Mouse (Mus musculus) hindbrain, embryonic 11.5 days (tissue): ENCODE measurements at regions not wholly inside any gene's neighbourhood (a gene's known extent, or its start where the extent isn't known, plus 50 kb on each side); places are given as distances from the start of the nearest gene placed in this dataset.

Source experiments
- ATAC-seq: fragments of 200-750 bp; cut with Nextera tagmentation; 2 replicates; pipeline ENCODE4 v1.8.0; 2017; ENCODE audit warnings: mild to moderate bottlenecking, moderate TSS enrichment, moderate library complexity; ENCODE audit not compliant: low FRiP score
- DNase-seq: peaks from one replicate; pipeline ENCODE4 v3.0.0-alpha.2; 2015; ENCODE audit warnings: low spot score
- H3K27ac ChIP-seq: fragments of 300-500 bp; sonication (generic); 2 replicates; pipeline ENCODE4 v1.5.1; 2014; ENCODE audit warnings: mild to moderate bottlenecking, low read depth, low read length
- H3K27me3 ChIP-seq: fragments of 300-500 bp; sonication (generic); 2 replicates; pipeline ENCODE4 v1.6.1; 2014; ENCODE audit warnings: mild to moderate bottlenecking, low read length, moderate library complexity, mixed read lengths; ENCODE audit not compliant: control insufficient read depth, insufficient read depth
- H3K36me3 ChIP-seq: fragments of 300-500 bp; sonication (generic); 2 replicates; pipeline ENCODE4 v1.6.1; 2014; ENCODE audit warnings: mild to moderate bottlenecking, low read length, moderate library complexity, mixed read lengths; ENCODE audit not compliant: control insufficient read depth, insufficient read depth
- H3K4me1 ChIP-seq: fragments of 300-500 bp; sonication (generic); replicated peaks from 2 replicates; pipeline ENCODE4 v1.6.1; 2014; ENCODE audit warnings: low read length, mixed read lengths; ENCODE audit not compliant: control insufficient read depth, insufficient read depth
- H3K4me2 ChIP-seq: fragments of 300-500 bp; sonication (generic); replicated peaks from 2 replicates; pipeline ENCODE4 v1.6.1; 2014; ENCODE audit warnings: mild to moderate bottlenecking, low read depth, low read length
- H3K4me3 ChIP-seq: fragments of 300-500 bp; sonication (generic); 2 replicates; pipeline ENCODE4 v1.5.1; 2014; ENCODE audit warnings: low read depth, low read length
- H3K9ac ChIP-seq: fragments of 300-500 bp; sonication (generic); 2 replicates; pipeline ENCODE4 v1.6.1; 2014; ENCODE audit warnings: low read depth, low read length
- H3K9me3 ChIP-seq: fragments of 300-500 bp; sonication (generic); 2 replicates; pipeline ENCODE4 v1.6.1; 2016; ENCODE audit warnings: low read length; ENCODE audit not compliant: control insufficient read depth
- WGBS: fragments of 180-500 bp; shearing (Covaris S2); extraction: QIAGEN DNeasy Blood & Tissue Kit; methylation state at CpG from one replicate; pipeline ENCODE4 v1.1.7; 2014; 5-methylcytosine and 5-hydroxymethylcytosine counted together

DNA sequence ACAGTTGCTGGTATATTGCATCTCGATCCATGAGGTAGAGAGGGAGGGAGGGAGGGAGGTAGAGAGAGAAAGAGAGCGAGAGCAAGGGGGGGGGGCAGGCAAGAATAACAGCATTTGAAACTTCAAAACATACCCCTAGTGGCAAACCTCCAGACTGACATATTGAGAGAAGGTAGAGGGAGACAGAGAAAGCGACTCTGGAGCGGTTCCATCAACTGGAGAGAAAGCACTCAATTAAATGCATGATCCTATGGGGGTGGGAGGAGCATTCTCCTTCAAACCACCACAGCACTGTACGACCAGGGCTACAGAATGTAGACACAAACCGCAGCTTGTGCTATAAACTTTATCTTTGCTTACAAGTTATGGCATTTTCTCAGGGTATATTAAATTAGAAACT lies 345.7 kb upstream of the Klf12 start:
- Histone ChIP-seq H3K4me3 (no peak overlapping the region), H3K4me2 (no peak overlapping the region), H3K27ac (no peak overlapping the region), H3K9me3 (no peaks in the 10 kb centered on the region), H3K4me1 (no peaks in the 10 kb centered on the region), H3K9ac (no peak overlapping the region), H3K27me3 (no peaks in the 10 kb centered on the region), H3K36me3 (no peaks in the 10 kb centered on the region)
- no peak for DNase-seq
- no peak for ATAC-seq
- 61% methylated on average over 6 of the region's 6 CpGs for WGBS

DNA sequence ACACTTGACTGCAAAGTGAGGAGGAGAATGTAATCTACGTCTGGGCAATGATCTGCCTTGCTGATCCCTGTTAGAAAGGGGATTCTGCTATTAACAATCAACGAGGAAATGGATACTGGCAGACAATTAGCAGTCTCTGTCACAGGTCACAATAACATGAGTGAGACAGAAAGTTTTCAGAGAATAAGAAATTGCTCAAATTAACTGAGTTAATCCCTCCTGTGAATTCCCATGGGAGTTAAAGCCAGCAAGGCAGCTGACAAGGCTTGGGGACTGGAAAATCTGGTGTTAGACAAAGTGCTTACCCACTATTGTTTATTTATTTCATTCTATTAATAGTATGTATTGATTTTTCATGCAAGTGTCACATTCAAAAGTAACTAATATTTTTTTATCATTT lies 343.0 kb upstream of the Klf12 start:
- ATAC-seq (no peak), DNase-seq (no peak)
- 46% methylated on average over 2 of the region's 2 CpGs for WGBS
- Histone ChIP-seq H3K27ac (no peak overlapping the region), H3K9ac (no peak overlapping the region), H3K36me3 (no peaks in the 10 kb centered on the region), H3K27me3 (no peaks in the 10 kb centered on the region), H3K4me1 (no peaks in the 10 kb centered on the region), H3K9me3 (no peaks in the 10 kb centered on the region), H3K4me3 (no peak overlapping the region), H3K4me2 (no peak overlapping the region)

DNA sequence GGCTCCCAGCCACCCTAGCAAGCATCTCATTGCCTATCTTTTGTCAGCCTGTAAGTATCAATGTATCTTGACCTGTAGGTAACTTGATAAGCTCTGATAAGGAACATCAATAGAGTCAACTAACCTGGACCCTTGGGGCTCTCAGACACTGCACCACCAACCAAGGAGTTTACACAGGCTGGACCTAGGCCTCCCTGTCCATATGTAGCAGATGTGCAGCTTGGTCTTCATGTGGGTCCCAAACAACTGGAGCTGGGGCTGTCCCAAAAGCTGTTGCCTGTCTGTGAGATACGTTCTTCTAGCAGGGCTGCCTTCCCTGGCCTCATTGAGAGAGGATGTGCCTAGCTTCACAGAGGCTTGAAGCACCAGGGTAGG lies 335.2 kb upstream of the Klf12 start:
- H3K9me3 ChIP-seq = no peaks in the 10 kb centered on the region
- no peaks in the 10 kb centered on the region for H3K4me1 ChIP-seq
- 93% methylated on average over 1 of the region's 1 CpGs for WGBS
- H3K27ac ChIP-seq = no peak overlapping the region
- no peak for DNase-seq
- peak; percentile 40; the same call in 1 of the 2 replicates for ATAC-seq
- H3K4me3 ChIP-seq = no peak overlapping the region
- no peak overlapping the region for H3K4me2 ChIP-seq
- H3K9ac ChIP-seq = no peak overlapping the region
- no peaks in the 10 kb centered on the region for H3K36me3 ChIP-seq
- H3K27me3 ChIP-seq = no peaks in the 10 kb centered on the region

DNA sequence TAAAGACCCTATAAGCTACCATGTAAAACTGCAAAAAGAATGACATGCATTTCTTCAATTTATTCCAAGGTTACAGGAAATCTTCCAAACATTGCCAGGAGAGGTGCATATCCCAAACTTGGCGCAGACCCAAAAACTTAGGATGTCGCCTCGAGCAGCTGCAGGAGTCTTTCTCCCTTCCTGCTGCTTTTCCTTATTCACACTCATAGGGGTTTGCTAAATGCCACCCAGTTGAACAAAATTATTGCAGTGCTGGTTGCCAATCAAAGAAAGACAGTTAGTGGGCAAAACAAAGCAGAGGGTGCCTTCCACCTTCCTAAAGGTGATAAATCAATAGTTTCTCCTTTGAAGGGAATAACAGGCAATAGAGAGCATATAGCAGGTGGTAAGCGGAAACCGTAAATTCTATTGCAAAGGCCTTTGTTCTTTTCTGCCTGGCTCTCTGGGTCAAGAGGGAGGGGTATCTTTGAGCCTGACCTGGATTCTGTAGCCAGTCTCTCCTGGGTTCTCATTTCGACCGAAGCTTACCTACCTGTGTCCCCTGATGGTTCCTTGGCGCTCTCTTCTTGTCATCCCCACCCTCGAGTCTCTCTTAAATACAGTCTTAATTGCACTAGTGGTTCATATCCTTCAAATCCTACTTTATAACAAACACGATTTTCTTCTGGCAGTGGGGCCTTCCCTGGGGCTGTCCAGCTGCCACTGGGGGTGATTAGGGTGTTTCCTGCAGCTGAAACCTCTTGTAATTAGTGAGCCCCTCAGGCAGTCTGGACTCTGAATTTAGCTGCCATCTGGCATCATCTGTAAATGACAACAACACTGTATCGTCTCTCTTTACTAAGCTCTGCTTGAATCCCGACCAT lies 334.5 kb upstream of the Klf12 start:
- Histone ChIP-seq H3K36me3 (no peaks in the 10 kb centered on the region), H3K4me2 (no peak overlapping the region), H3K4me3 (no peak overlapping the region), H3K4me1 (no peaks in the 10 kb centered on the region), H3K27ac (no peak overlapping the region), H3K27me3 (no peaks in the 10 kb centered on the region), H3K9me3 (no peaks in the 10 kb centered on the region), H3K9ac (no peak overlapping the region)
- WGBS = 71% methylated on average over 12 of the region's 12 CpGs
- peak; percentile 66; the same call in 1 of the 2 replicates for ATAC-seq
- peak; percentile 36 for DNase-seq

DNA sequence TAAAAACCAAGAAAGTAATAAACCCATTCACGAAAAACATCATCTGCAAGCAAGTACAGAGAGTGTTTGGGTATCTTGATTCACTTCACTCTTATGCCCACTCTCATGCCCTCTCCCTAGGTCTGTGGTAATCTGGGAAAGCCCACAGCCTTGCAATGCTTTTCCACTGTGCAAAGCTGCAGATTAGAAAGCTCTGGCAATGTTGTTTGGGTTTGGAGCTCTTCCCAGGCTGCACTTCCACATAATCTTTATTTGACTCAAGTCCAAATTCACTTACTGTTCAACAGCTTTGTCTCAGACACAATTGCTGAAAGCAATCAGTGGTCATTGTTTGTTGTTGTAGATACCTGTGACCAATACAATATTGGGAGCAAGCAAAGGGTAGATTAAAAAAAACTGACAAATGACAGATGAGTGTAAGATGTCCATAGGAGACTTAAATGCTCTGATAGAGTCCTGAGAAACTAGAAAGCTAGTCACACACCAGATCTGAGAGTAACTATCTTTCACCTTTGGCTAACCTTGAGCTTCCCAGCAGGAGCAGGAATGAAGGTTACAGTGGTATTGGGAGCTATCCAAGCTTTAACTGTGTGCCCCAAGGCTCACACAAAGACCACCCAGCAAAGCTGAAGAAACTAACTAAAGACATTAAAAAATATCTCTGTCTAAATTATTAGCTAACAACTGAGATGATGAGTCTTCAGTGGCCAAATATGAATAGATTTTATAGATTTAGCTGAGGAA lies 325.7 kb upstream of the Klf12 start:
- no peaks in the 10 kb centered on the region for H3K27me3 ChIP-seq
- DNase-seq (no peak), ATAC-seq (no peak)
- no peaks in the 10 kb centered on the region for H3K36me3 ChIP-seq
- no peak overlapping the region for H3K4me2 ChIP-seq
- no peaks in the 10 kb centered on the region for H3K9me3 ChIP-seq
- WGBS = 93% methylated on average over 1 of the region's 1 CpGs
- H3K4me3 ChIP-seq = no peak overlapping the region
- no peak overlapping the region for H3K9ac ChIP-seq
- H3K4me1 ChIP-seq = no peaks in the 10 kb centered on the region
- no peak overlapping the region for H3K27ac ChIP-seq

DNA sequence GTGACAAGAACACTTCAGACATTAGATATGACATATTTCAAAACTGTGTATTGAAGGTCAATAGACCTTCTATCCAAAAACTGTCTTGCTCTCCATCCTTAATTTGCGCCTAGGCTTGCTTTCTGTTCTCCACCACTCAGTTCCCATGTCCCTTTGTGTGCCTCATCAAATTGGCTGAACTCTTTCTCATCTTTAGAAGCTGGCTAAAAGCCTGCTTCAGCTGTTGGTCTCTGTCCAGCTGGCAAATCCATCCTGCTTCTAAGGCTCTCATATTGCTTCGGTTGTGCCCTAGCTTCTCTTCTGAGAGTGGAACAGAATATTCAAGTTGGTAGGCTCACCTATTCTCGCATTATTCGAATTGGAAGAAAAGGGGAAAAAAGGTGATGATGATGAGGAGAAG lies 322.6 kb upstream of the Klf12 start:
- H3K9ac ChIP-seq = no peak overlapping the region
- no peaks in the 10 kb centered on the region for H3K4me1 ChIP-seq
- ATAC-seq (no peak), DNase-seq (no peak)
- H3K36me3 ChIP-seq = no peaks in the 10 kb centered on the region
- no peak overlapping the region for H3K4me3 ChIP-seq
- no peaks in the 10 kb centered on the region for H3K9me3 ChIP-seq
- WGBS = 95% methylated on average over 4 of the region's 4 CpGs
- no peaks in the 10 kb centered on the region for H3K27me3 ChIP-seq
- no peak overlapping the region for H3K4me2 ChIP-seq
- no peak overlapping the region for H3K27ac ChIP-seq

DNA sequence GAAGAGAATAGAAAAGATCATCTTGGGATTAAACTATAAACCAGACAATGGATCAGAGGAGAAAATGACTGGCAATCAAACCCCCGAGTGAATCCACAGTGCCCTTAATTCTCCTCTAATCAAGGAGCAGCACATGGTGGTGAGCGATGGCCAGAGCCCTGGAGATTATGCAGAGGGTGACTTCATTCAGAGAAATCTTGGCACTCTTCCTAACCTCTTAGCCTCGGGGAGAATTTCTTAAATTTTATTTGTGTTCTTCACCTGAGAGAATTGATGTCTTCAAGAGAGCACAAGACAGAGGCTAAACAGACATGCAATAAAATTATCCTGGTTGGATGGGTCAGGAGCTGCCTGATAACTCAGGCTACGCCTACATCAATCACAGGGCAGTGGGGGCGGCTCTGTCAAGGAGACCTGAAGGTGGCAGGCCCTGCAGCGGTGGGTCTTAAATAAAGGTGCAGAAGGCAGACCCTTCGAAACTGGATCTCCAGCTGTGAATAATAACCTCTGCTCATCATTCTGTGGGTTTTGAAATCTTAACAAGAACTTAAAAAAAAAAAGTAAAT lies 316.5 kb upstream of the Klf12 start:
- Histone ChIP-seq H3K9ac (no peak overlapping the region), H3K4me1 (no peaks in the 10 kb centered on the region), H3K27me3 (no peaks in the 10 kb centered on the region), H3K27ac (peak overlapping the region; percentile 42; the same call in 1 of the 2 replicates), H3K9me3 (no peaks in the 10 kb centered on the region), H3K4me2 (no peak overlapping the region), H3K36me3 (no peaks in the 10 kb centered on the region), H3K4me3 (no peak overlapping the region)
- ATAC-seq = peak; percentile 61; the same call in 1 of the 2 replicates
- DNase-seq = no peak
- 70% methylated on average over 7 of the region's 7 CpGs for WGBS

DNA sequence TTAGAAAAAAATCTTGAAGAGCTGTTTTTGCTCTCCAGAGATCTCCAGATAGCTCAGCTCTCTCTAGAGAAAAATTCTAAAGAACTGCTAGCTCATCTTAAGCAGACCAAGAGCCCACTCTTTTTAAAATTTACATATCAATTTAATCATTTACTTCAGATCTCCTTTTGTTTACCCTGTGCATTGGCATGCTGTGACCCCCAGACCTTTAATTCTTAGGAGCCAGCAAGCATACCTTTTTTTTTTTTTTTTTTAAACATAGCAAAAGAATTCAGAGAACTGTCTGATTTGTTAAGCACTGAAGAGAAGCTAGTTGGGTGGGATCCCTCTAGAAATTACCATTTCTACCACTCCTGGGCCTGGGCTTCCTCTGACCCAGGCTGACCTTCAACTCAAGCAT lies 285.5 kb upstream of the Klf12 start:
- ATAC-seq (no peak), DNase-seq (no peak)
- Histone ChIP-seq H3K27me3 (no peaks in the 10 kb centered on the region), H3K4me3 (no peak overlapping the region), H3K9ac (no peak overlapping the region), H3K4me1 (no peaks in the 10 kb centered on the region), H3K27ac (no peak overlapping the region), H3K4me2 (no peak overlapping the region), H3K9me3 (no peaks in the 10 kb centered on the region), H3K36me3 (no peaks in the 10 kb centered on the region)
